Mouse (Mus musculus): ENCODE results near the gene Ralgapa2. TPM values are rescaled to one million over a fixed set of nuclear protein-coding genes. Genes with fewer than 3 reads are reported as not detected.

The Ralgapa2 gene
- polyA plus RNA-seq, 1 experiment = 26.6 TPM

- Histone ChIP-seq H3K4me1 (ENCODE audit: control insufficient read depth, insufficient read depth, low read length) (no peaks in the 10 kb centered on the region), H3K36me3 (ENCODE audit: control insufficient read depth, insufficient read depth, low read length, poor library complexity, severe bottlenecking) (no peaks in the 10 kb centered on the region), H3K4me3 (ENCODE audit: low read depth, low read length) (no peak overlapping the region), H3K27ac (ENCODE audit: insufficient read depth, low read length) (no peak overlapping the region), H3K9me3 (replicated peaks; ENCODE audit: control insufficient read depth, insufficient read depth, low read length, poor library complexity, severe bottlenecking) (no peaks in the 10 kb centered on the region), H3K27me3 (ENCODE audit: control insufficient read depth, insufficient read depth, low read length, poor library complexity, severe bottlenecking) (no peaks in the 10 kb centered on the region), H3K9ac (ENCODE audit: low read depth, poor library complexity, severe bottlenecking) (no peak overlapping the region)
- TF ChIP-seq EP300 (IDR thresholded peaks at IDR 0.05; ENCODE audit: insufficient read depth, low read depth, low read length) (no peak), POLR2A (IDR thresholded peaks at IDR 0.05; ENCODE audit: insufficient read depth, low read length) (no peak), CTCF (IDR thresholded peaks at IDR 0.05; ENCODE audit: low read depth, low read length) (no peak)
Measured at GRCm38 (mm10) chr2:146525483-146525882, 13.3 kb upstream of the Ralgapa2 start.

GRCm38 (mm10) chr2:146524685-146525415 lies 12.7 kb upstream of the Ralgapa2 start:
- no peaks in the 10 kb centered on the region for H3K4me1 ChIP-seq (ENCODE audit: control insufficient read depth, insufficient read depth, low read length)
- H3K27ac ChIP-seq (ENCODE audit: insufficient read depth, low read length) = no peak overlapping the region
- no peak overlapping the region for H3K9ac ChIP-seq (ENCODE audit: low read depth, poor library complexity, severe bottlenecking)
- H3K36me3 ChIP-seq (ENCODE audit: control insufficient read depth, insufficient read depth, low read length, poor library complexity, severe bottlenecking) = no peaks in the 10 kb centered on the region
- no peaks in the 10 kb centered on the region for H3K27me3 ChIP-seq (ENCODE audit: control insufficient read depth, insufficient read depth, low read length, poor library complexity, severe bottlenecking)
- no peak overlapping the region for H3K4me3 ChIP-seq (ENCODE audit: low read depth, low read length)
- no peak for TF ChIP-seq CTCF (IDR thresholded peaks at IDR 0.05; ENCODE audit: low read depth, low read length)
- no peak for TF ChIP-seq POLR2A (IDR thresholded peaks at IDR 0.05; ENCODE audit: insufficient read depth, low read length)
- TF ChIP-seq EP300 (IDR thresholded peaks at IDR 0.05; ENCODE audit: insufficient read depth, low read depth, low read length) = no peak
- no peaks in the 10 kb centered on the region for H3K9me3 ChIP-seq (replicated peaks; ENCODE audit: control insufficient read depth, insufficient read depth, low read length, poor library complexity, severe bottlenecking)

- no peaks in the 10 kb centered on the region for H3K36me3 ChIP-seq (ENCODE audit: control insufficient read depth, insufficient read depth, low read length, poor library complexity, severe bottlenecking)
- no peak overlapping the region for H3K27ac ChIP-seq (ENCODE audit: insufficient read depth, low read length)
- no peaks in the 10 kb centered on the region for H3K4me1 ChIP-seq (ENCODE audit: control insufficient read depth, insufficient read depth, low read length)
- no peaks in the 10 kb centered on the region for H3K9me3 ChIP-seq (replicated peaks; ENCODE audit: control insufficient read depth, insufficient read depth, low read length, poor library complexity, severe bottlenecking)
- H3K4me3 ChIP-seq (ENCODE audit: low read depth, low read length) = no peak overlapping the region
- TF ChIP-seq POLR2A (IDR thresholded peaks at IDR 0.05; ENCODE audit: insufficient read depth, low read length) (no peak), CTCF (IDR thresholded peaks at IDR 0.05; ENCODE audit: low read depth, low read length) (no peak), EP300 (IDR thresholded peaks at IDR 0.05; ENCODE audit: insufficient read depth, low read depth, low read length) (no peak)
- no peaks in the 10 kb centered on the region for H3K27me3 ChIP-seq (ENCODE audit: control insufficient read depth, insufficient read depth, low read length, poor library complexity, severe bottlenecking)
- no peak overlapping the region for H3K9ac ChIP-seq (ENCODE audit: low read depth, poor library complexity, severe bottlenecking)
Measured at GRCm38 (mm10) chr2:146516894-146517293, 4.8 kb upstream of the Ralgapa2 start.

GRCm38 (mm10) chr2:146515081-146515480 lies 2.9 kb upstream of the Ralgapa2 start:
- Histone ChIP-seq H3K4me1 (ENCODE audit: control insufficient read depth, insufficient read depth, low read length) (no peaks in the 10 kb centered on the region), H3K27me3 (ENCODE audit: control insufficient read depth, insufficient read depth, low read length, poor library complexity, severe bottlenecking) (no peaks in the 10 kb centered on the region), H3K36me3 (ENCODE audit: control insufficient read depth, insufficient read depth, low read length, poor library complexity, severe bottlenecking) (no peaks in the 10 kb centered on the region), H3K4me3 (ENCODE audit: low read depth, low read length) (no peak overlapping the region), H3K27ac (ENCODE audit: insufficient read depth, low read length) (no peak overlapping the region), H3K9me3 (replicated peaks; ENCODE audit: control insufficient read depth, insufficient read depth, low read length, poor library complexity, severe bottlenecking) (no peaks in the 10 kb centered on the region), H3K9ac (ENCODE audit: low read depth, poor library complexity, severe bottlenecking) (no peak overlapping the region)
- TF ChIP-seq EP300 (IDR thresholded peaks at IDR 0.05; ENCODE audit: insufficient read depth, low read depth, low read length) = no peak
- TF ChIP-seq CTCF (IDR thresholded peaks at IDR 0.05; ENCODE audit: low read depth, low read length) = no peak
- no peak for TF ChIP-seq POLR2A (IDR thresholded peaks at IDR 0.05; ENCODE audit: insufficient read depth, low read length)

- Histone ChIP-seq H3K9ac (ENCODE audit: low read depth, poor library complexity, severe bottlenecking) (no peak overlapping the region), H3K9me3 (replicated peaks; ENCODE audit: control insufficient read depth, insufficient read depth, low read length, poor library complexity, severe bottlenecking) (no peaks in the 10 kb centered on the region), H3K27me3 (ENCODE audit: control insufficient read depth, insufficient read depth, low read length, poor library complexity, severe bottlenecking) (no peaks in the 10 kb centered on the region), H3K4me1 (ENCODE audit: control insufficient read depth, insufficient read depth, low read length) (no peaks in the 10 kb centered on the region), H3K27ac (ENCODE audit: insufficient read depth, low read length) (no peak overlapping the region), H3K4me3 (ENCODE audit: low read depth, low read length) (no peak overlapping the region; the same call in 1 of the 2 replicates), H3K36me3 (ENCODE audit: control insufficient read depth, insufficient read depth, low read length, poor library complexity, severe bottlenecking) (no peaks in the 10 kb centered on the region)
- TF ChIP-seq EP300 (IDR thresholded peaks at IDR 0.05; ENCODE audit: insufficient read depth, low read depth, low read length) (no peak), POLR2A (IDR thresholded peaks at IDR 0.05; ENCODE audit: insufficient read depth, low read length) (no peak), CTCF (IDR thresholded peaks at IDR 0.05; ENCODE audit: low read depth, low read length) (no peak)
Measured at GRCm38 (mm10) chr2:146512581-146512920, 407 bp upstream of the Ralgapa2 start.

- Histone ChIP-seq H3K27me3 (ENCODE audit: control insufficient read depth, insufficient read depth, low read length, poor library complexity, severe bottlenecking) (no peaks in the 10 kb centered on the region), H3K4me3 (ENCODE audit: low read depth, low read length) (peak overlapping the region; percentile 81), H3K4me1 (ENCODE audit: control insufficient read depth, insufficient read depth, low read length) (no peaks in the 10 kb centered on the region), H3K9ac (ENCODE audit: low read depth, poor library complexity, severe bottlenecking) (peak overlapping the region; percentile 77), H3K36me3 (ENCODE audit: control insufficient read depth, insufficient read depth, low read length, poor library complexity, severe bottlenecking) (no peaks in the 10 kb centered on the region), H3K9me3 (replicated peaks; ENCODE audit: control insufficient read depth, insufficient read depth, low read length, poor library complexity, severe bottlenecking) (no peaks in the 10 kb centered on the region), H3K27ac (ENCODE audit: insufficient read depth, low read length) (no peak overlapping the region)
- TF ChIP-seq CTCF (IDR thresholded peaks at IDR 0.05; ENCODE audit: low read depth, low read length) = no peak
- no peak for TF ChIP-seq EP300 (IDR thresholded peaks at IDR 0.05; ENCODE audit: insufficient read depth, low read depth, low read length)
- no peak for TF ChIP-seq POLR2A (IDR thresholded peaks at IDR 0.05; ENCODE audit: insufficient read depth, low read length)
Measured at GRCm38 (mm10) chr2:146511401-146511865, 711 bp downstream of the Ralgapa2 start.

All from ES-Bruce4 (cell line).